Mouse (Mus musculus) cerebellum, adult 11-12 months (tissue): ENCODE results near the gene Sar1b.

Experiments used
- DNase-seq: peaks from one replicate; pipeline ENCODE4 v3.0.0; 2022

The Sar1b gene

GRCm38 (mm10) chr11:51831962-51832909 is 68.7 kb downstream of the Sar1b start:
- peak; percentile 95 for DNase-seq

- no peak for DNase-seq
Observed at GRCm38 (mm10) chr11:51832992-51833391, 69.5 kb downstream of the Sar1b start.

GRCm38 (mm10) chr11:51833393-51834066 is 70.0 kb downstream of the Sar1b start:
- no peak for DNase-seq

GRCm38 (mm10) chr11:51834067-51834411 is 70.6 kb downstream of the Sar1b start:
- no peak for DNase-seq

GRCm38 (mm10) chr11:51835598-51835997 is 72.1 kb downstream of the Sar1b start:
- no peak for DNase-seq

GRCm38 (mm10) chr11:51836506-51836905 is 73.0 kb downstream of the Sar1b start:
- DNase-seq = no peak

- no peak for DNase-seq
Observed at GRCm38 (mm10) chr11:51837164-51838153, 74.0 kb downstream of the Sar1b start.

- DNase-seq = no peak
Observed at GRCm38 (mm10) chr11:51839106-51839505, 75.6 kb downstream of the Sar1b start.

DNA sequence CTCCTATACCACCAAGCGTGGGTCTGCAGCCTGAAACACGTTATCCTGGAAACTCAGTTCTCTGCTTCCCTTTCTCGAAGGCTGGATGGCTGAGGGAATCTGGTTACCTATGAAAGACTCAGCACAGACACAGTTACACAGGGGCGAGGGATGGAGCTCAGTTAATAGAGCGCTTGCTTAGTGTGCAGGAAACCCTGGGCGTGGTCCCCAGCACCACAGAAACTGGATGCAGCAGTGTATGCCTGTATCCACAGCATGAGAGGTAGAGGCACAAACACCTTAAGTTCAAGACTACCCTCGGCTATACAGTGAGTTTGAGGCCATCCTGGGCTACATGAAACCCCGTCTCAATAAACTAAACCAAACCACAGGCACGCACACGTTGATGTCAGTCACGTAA is 76.5 kb downstream of the Sar1b start:
- no peak for DNase-seq

DNA sequence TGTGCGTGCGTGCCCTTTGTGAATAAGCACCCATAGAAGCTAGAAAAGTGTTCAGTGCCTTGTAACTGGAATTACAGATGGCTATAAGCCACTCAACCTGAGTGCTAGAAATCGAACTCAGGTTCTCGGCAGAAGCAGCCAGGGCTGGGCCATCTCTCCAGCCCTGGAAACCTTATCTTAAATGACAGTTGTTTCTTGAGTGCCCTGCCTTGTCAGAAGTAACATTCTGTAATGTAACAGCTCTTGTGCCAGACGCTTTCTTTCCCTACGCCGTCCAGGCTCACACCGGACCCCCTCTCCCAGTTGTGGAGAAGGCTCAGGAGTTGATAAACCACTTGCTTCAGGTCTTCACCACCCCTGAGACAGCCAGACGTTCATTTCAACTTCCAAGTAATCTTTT is 77.2 kb downstream of the Sar1b start:
- DNase-seq = no peak

DNA sequence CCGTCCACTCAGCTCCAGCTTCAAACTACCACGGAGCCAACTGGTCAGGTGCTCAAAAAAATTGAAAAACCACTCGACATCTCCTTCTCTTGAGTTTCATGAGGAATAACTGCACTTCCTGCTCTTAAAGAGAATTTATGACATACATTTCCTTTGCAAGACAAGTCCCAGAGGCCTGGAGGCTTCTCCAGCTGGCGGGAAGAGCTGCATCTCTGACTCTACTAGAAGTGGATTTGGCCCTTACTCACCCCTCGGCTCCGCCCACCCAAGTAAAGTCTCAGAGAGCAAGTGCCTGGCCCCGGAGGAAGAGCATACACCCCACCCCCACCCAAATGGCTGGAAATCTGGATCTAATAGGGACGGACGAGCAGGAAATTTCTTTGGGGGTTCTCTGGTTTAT is 77.7 kb downstream of the Sar1b start:
- no peak for DNase-seq
